Mouse (Mus musculus) liver, adult 2 months (tissue): ENCODE measurements around the gene Gm13271.

Experiments used
- CTCF ChIP-seq: fragments of 200-500 bp; IDR thresholded peaks from 2 replicates; pipeline ENCODE4 v1.5.1; 2011; ENCODE audit warnings: low read depth, low read length, control low read depth
- POLR2A ChIP-seq: fragments of 200-500 bp; IDR thresholded peaks from 2 replicates; pipeline ENCODE4 v1.6.1; 2011; ENCODE audit warnings: low read length, control low read depth; ENCODE audit not compliant: insufficient read depth; ENCODE audit errors: extremely low read depth

- TF ChIP-seq POLR2A (no peak), CTCF (no peak)
Observed at GRCm38 (mm10) chr4:88707128-88707826, 47.4 kb upstream of the Gm13271 start.
